ENCODE assay signal across 9 mouse cellular contexts in the genomic region with DNA sequence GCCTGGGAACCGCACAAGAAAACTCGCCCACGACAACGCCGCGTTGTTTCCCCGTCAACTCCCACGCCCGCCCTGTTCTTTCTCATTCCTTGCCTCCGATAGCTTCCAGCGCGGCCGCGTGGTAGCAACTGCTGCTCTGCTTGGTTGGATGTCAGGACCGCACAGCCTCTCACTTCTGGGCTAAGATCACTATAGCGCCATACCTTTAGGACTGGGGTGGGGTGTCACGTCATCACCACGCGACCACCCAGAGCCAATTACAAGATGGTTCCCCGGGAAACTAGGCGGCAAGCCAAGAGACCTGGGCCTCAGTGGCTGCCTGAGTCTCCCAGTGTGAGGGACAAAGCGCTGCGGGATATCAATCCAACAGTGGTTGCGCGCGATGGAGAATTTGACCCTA. TPM values are rescaled to one million over a fixed set of nuclear protein-coding genes. Genes with fewer than 3 reads are reported as not detected.
DNase-seq lines count a peak whose midpoint lies in the region; ATAC-seq and TF ChIP-seq lines count a peak whose summit lies in the region.
"Had no signal": no experiment of that assay in that cellular context is flagged by ENCODE, and none has a peak within 500 bp of the region (broad histone marks: within the 10 kb centered on the region; RNA-seq: fewer than 3 reads in every experiment).

No protein-coding gene starts in this region.

- no peaks in the 10 kb centered on the region for H3K27me3 ChIP-seq in forebrain, postnatal 0 days (ENCODE audit: insufficient read depth, low read length)
- H3K27me3 ChIP-seq in liver, postnatal 0 days (ENCODE audit: insufficient read depth, low read length) = no peaks in the 10 kb centered on the region

- H3K4me3 ChIP-seq in forebrain, postnatal 0 days (ENCODE audit: low read depth, low read length) = peak overlapping the region; percentile 48
- peak overlapping the region; percentile 38 for H3K4me3 ChIP-seq in liver, postnatal 0 days (ENCODE audit: low read depth, low read length)

- peak overlapping the region; percentile 53 for H3K9ac ChIP-seq in forebrain, postnatal 0 days
- H3K9ac ChIP-seq in liver, postnatal 0 days (replicated peaks) = no peak overlapping the region; the same call in 1 of the 2 replicates

- no peak for TF ChIP-seq EP300 in liver, postnatal 0 days (IDR thresholded peaks at IDR 0.05; ENCODE audit: low read depth)

- WGBS in forebrain, postnatal 0 days = 3% methylated on average over 26 of the region's 26 CpGs
- 49% methylated on average over 26 of the region's 26 CpGs for WGBS in liver, postnatal 0 days (ENCODE audit: insufficient replicate concordance)

- TF ChIP-seq CTCF in forebrain, postnatal 0 days (IDR thresholded peaks at IDR 0.05; ENCODE audit: low read depth) = no peak
- no peak for TF ChIP-seq CTCF in liver, postnatal 0 days (IDR thresholded peaks at IDR 0.05; ENCODE audit: low read depth)

- no peaks in the 10 kb centered on the region for H3K9me3 ChIP-seq in forebrain, postnatal 0 days (ENCODE audit: low read length)
- H3K9me3 ChIP-seq in liver, postnatal 0 days (ENCODE audit: low read length) = no peaks in the 10 kb centered on the region
- H3K9me3 ChIP-seq: G1E had no signal

- peaks cover 16% of the 10 kb centered on the region for H3K4me1 ChIP-seq in forebrain, postnatal 0 days (ENCODE audit: insufficient read depth)
- peaks cover 40% of the 10 kb centered on the region for H3K4me1 ChIP-seq in liver, postnatal 0 days (ENCODE audit: insufficient read depth)

- H3K36me3 ChIP-seq in forebrain, postnatal 0 days (ENCODE audit: insufficient read depth) = peaks cover 15% of the 10 kb centered on the region
- H3K36me3 ChIP-seq in liver, postnatal 0 days (replicated peaks; ENCODE audit: insufficient read depth, low read length) = peaks cover 25% of the 10 kb centered on the region

- peak overlapping the region; percentile 63 for H3K4me2 ChIP-seq in forebrain, postnatal 0 days (ENCODE audit: low read depth)
- peak overlapping the region; percentile 53 for H3K4me2 ChIP-seq in liver, postnatal 0 days (ENCODE audit: low read depth, low read length)

- DNase-seq in 3134 (ENCODE audit: extremely low read depth, insufficient read length, low spot score) = peak; percentile 17
- peak; percentile 44 for DNase-seq in c-Kit-positive CD71-positive TER-119-positive erythroid progenitor cells, embryonic 14.5 days (ENCODE audit: low spot score)
- DNase-seq in forebrain, postnatal 0 days = peak; percentile 94
- DNase-seq in heart, postnatal 4 days = peak; percentile 81
- DNase-seq in layer of hippocampus, adult 8-10 months (ENCODE audit: low spot score in 2 of 2) = peak; percentile 77 to 82
- peak; percentile 76 for DNase-seq in liver, postnatal 0 days
- DNase-seq in ovary, postnatal 36 days (ENCODE audit: low spot score) = peak; percentile 75
- DNase-seq in spleen, postnatal 14 days (ENCODE audit: low spot score in 2 of 2) = no peak

- H3K27ac ChIP-seq in forebrain, postnatal 0 days (ENCODE audit: low read depth, low read length) = peak overlapping the region; percentile 70
- peak overlapping the region; percentile 88 for H3K27ac ChIP-seq in liver, postnatal 0 days (ENCODE audit: low read depth)

- peak; percentile 55 for ATAC-seq in forebrain, postnatal 0 days
- no peak for ATAC-seq in liver, postnatal 0 days

RNA-seq across cellular contexts. Expression of a gene that starts 3.0 kb away (rescaled TPM):
- total RNA-seq in forebrain, postnatal 0 days (2014; rRNA removed) = 21.8 and 22.2 TPM in 2 replicates
- 12.8 and 15.0 TPM in 2 replicates for polyA plus RNA-seq in forebrain, postnatal 0 days (2015; fragmentation: Nextera tagmentation; extraction: Ambion mirVana)
- 10 to 100 TPM; 19.9 to 21.3 TPM for total RNA-seq in heart, postnatal 4 days (2021)
- 10 to 100 TPM; 28.9 to 34.5 (median 32.9) TPM for total RNA-seq in layer of hippocampus, adult 8-10 months (2022)
- 14.3 and 15.4 TPM in 2 replicates for polyA plus RNA-seq in liver, postnatal 0 days (2015; fragmentation: Nextera tagmentation; extraction: Ambion mirVana)

RNA-seq across cellular contexts. Expression of a gene that starts 5.4 kb away (rescaled TPM):
- total RNA-seq in forebrain, postnatal 0 days (2014; rRNA removed) = 26.9 and 34.6 TPM in 2 replicates
- 29.6 and 38.4 TPM in 2 replicates for polyA plus RNA-seq in forebrain, postnatal 0 days (2015; fragmentation: Nextera tagmentation; extraction: Ambion mirVana)
- 10 to 100 TPM; 19.1 to 21.5 TPM for total RNA-seq in heart, postnatal 4 days (2021)
- 10 to 100 TPM; 13.0 to 16.3 (median 14.9) TPM for total RNA-seq in layer of hippocampus, adult 8-10 months (2022)
- 37.4 and 39.8 TPM in 2 replicates for polyA plus RNA-seq in liver, postnatal 0 days (2015; fragmentation: Nextera tagmentation; extraction: Ambion mirVana)

RNA-seq across cellular contexts. Expression of a gene that starts 54.5 kb away (rescaled TPM):
- total RNA-seq in forebrain, postnatal 0 days (2014; rRNA removed) = 124 and 142 TPM in 2 replicates
- 41.1 and 76.3 TPM in 2 replicates for polyA plus RNA-seq in forebrain, postnatal 0 days (2015; fragmentation: Nextera tagmentation; extraction: Ambion mirVana)
- total RNA-seq in heart, postnatal 4 days (2021) = 1 to 10 TPM; 2.5 to 2.6 TPM
- 100 to 1,000 TPM; 290 to 344 (median 315) TPM for total RNA-seq in layer of hippocampus, adult 8-10 months (2022)
- polyA plus RNA-seq in liver, postnatal 0 days (2015; fragmentation: Nextera tagmentation; extraction: Ambion mirVana) = 0.39 and 0.41 TPM in 2 replicates
- polyA plus RNA-seq: G1E had no signal

Comparison
In these comparisons a context has a peak if more than half of its experiments do, and no peak if none do; other contexts are left out.
1. DNase-seq: peak in 3134 (single experiment), c-Kit-positive CD71-positive TER-119-positive erythroid progenitor cells, embryonic 14.5 days (single experiment), forebrain, postnatal 0 days (single experiment), heart, postnatal 4 days (single experiment), layer of hippocampus, adult 8-10 months (2 of 2), liver, postnatal 0 days (single experiment) and ovary, postnatal 36 days (single experiment); none in spleen, postnatal 14 days (0 of 2).
2. RNA of a gene that starts 54.5 kb away (total RNA-seq): 290 to 344 TPM in layer of hippocampus, adult 8-10 months and 124 to 142 TPM in forebrain, postnatal 0 days; 2.5 to 2.6 TPM in heart, postnatal 4 days; every median in the first group is over 10 times any median in the second.